Mouse (Mus musculus): ENCODE measurements at regions not wholly inside any gene's neighbourhood (a gene's known extent, or its start where the extent isn't known, plus 50 kb on each side); places are given as distances from the start of the nearest gene placed in this dataset.

DNA sequence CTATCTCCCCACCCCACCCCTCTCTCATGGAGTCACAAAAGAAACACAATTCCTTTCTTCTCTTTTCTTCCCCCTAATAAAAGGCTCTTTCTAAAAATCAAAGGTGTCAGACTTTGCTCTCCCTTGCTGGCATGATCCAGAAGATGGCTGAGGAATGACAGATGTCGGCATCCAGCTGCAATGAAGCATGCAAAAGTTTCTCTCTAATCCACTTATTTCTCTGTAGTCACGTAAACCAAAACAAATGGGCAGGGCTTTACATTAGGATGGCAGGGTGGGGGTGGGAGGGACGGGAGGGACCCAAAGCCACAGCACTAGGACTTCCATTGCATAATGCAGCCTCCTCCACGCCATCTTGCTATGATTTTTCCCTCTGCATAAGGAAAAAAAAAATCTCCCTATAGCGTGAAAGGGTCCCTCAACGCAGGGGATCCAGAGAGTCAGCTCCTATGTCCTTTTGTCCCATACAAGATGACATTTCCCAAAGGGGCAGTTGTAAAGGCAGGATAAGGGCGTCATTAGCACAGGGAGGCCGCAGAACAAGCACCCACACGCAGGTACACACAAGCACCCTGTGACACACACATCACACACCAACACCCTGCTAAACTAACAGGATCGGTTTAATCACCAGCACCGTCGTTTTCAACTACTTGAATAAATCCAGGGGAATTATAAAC is 437.1 kb downstream of the Zfp536 start:
- TF ChIP-seq CTCF (conservative IDR thresholded peaks at IDR 0.05; ENCODE audit: insufficient read depth, insufficient read length, low read depth, low read length) (no peak), POLR2A (IDR thresholded peaks at IDR 0.05; ENCODE audit: low read depth, low read length) (no peak)

Data from kidney, adult 2 months (tissue).